Mouse (Mus musculus) hindbrain, embryonic 15.5 days (tissue): ENCODE results near the gene Tmsb10. TPM values are rescaled to one million over a fixed set of nuclear protein-coding genes. Genes with fewer than 3 reads are reported as not detected.

Experiments
- ATAC-seq: fragments of 200-750 bp; cut with Nextera tagmentation; 2 replicates; pipeline ENCODE4 v1.8.0; 2017; ENCODE audit warnings: low read depth, moderate number of reproducible peaks, moderate TSS enrichment; ENCODE audit not compliant: low FRiP score
- H3K27ac ChIP-seq: fragments of 300-500 bp; sonication (generic); replicated peaks from 2 replicates; pipeline ENCODE4 v1.5.1; 2015; ENCODE audit warnings: mild to moderate bottlenecking, inconsistent platforms
- H3K27me3 ChIP-seq: fragments of 300-500 bp; sonication (generic); 2 replicates; pipeline ENCODE4 v1.6.1; 2015; ENCODE audit warnings: control low read depth, inconsistent platforms
- H3K36me3 ChIP-seq: fragments of 300-500 bp; sonication (generic); 2 replicates; pipeline ENCODE4 v1.6.1; 2015; ENCODE audit warnings: control low read depth, inconsistent platforms
- H3K4me1 ChIP-seq: fragments of 300-500 bp; sonication (generic); replicated peaks from 2 replicates; pipeline ENCODE4 v1.6.1; 2015; ENCODE audit warnings: control low read depth, inconsistent platforms
- H3K4me2 ChIP-seq: fragments of 300-500 bp; sonication (generic); 2 replicates; pipeline ENCODE4 v1.6.1; 2015; ENCODE audit warnings: moderate library complexity, mild to moderate bottlenecking, inconsistent platforms
- H3K4me3 ChIP-seq: fragments of 300-500 bp; sonication (generic); 2 replicates; pipeline ENCODE4 v1.5.1; 2015; ENCODE audit warnings: mild to moderate bottlenecking, inconsistent platforms
- H3K9ac ChIP-seq: fragments of 300-500 bp; sonication (generic); 2 replicates; pipeline ENCODE4 v1.6.1; 2015; ENCODE audit warnings: inconsistent platforms
- H3K9me3 ChIP-seq: fragments of 300-500 bp; sonication (generic); 2 replicates; pipeline ENCODE4 v1.6.1; 2016; ENCODE audit warnings: control low read depth, inconsistent platforms
- WGBS: fragments of 180-500 bp; shearing (Covaris S2); methylation state at CpG from one replicate; pipeline ENCODE4 v1.1.7; 2015; 5-methylcytosine and 5-hydroxymethylcytosine counted together
- polyA plus RNA-seq: library from polyadenylated mRNA; unstranded; fragments of >200 nt; fragmentation: Nextera tagmentation; extraction: Ambion mirVana; gene quantifications from 2 replicates; pipeline ENCODE4 v1.2.1, GENCODE M21; 2015

Gene Tmsb10
- polyA plus RNA-seq, 1 experiment from 2014 or later = 4,870 TPM

DNA sequence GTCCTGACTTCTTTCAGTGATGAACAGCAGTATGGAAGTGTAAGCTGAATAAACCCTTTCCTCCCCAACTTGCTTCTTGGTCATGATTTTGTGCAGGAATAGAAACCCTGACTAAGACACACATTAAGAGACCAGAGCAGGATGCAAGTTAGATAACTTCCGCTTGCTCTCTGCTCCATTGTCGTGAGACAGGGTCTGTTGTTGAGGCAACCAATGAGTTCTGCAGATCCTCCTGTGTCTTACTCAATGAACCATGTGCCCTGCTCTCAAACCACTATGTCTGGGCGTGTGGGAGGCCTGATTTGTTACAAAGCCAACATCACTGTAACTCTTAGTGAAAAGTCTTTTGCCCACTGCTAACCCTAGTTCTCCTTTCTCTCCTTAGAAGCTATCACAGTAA lies 12.5 kb upstream of the Tmsb10 start:
- H3K9me3 ChIP-seq = no peaks in the 10 kb centered on the region
- no peak overlapping the region for H3K9ac ChIP-seq
- no peak overlapping the region for H3K4me3 ChIP-seq
- WGBS = 73% methylated on average over 3 of the region's 3 CpGs
- ATAC-seq = no peak
- H3K27me3 ChIP-seq = no peaks in the 10 kb centered on the region
- no peak overlapping the region for H3K4me2 ChIP-seq
- no peaks in the 10 kb centered on the region for H3K36me3 ChIP-seq
- no peaks in the 10 kb centered on the region for H3K4me1 ChIP-seq
- no peak overlapping the region for H3K27ac ChIP-seq

DNA sequence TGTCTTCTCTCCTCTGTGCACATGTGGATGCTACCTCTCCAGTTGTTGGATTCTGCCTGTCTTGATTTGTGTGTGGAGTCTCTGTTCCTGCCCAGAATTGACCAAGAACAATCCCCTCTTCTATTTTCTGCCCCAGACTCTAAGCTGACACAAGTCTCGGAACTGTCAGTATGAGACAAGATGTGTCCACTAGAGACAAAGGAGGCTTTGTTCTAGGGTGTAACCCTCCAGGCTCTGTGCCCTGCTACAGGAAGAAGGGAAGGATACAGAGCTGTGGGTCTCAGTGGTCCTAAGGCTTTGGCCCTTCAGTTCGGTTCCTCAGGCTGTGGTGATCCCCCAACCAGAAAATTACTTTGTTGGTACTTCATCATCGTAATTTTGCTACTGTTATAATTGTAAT lies 11.2 kb upstream of the Tmsb10 start:
- H3K4me2 ChIP-seq = no peak overlapping the region
- no peaks in the 10 kb centered on the region for H3K27me3 ChIP-seq
- H3K36me3 ChIP-seq = no peaks in the 10 kb centered on the region
- no peak overlapping the region for H3K4me3 ChIP-seq
- no peak overlapping the region for H3K9ac ChIP-seq
- WGBS = 62% methylated on average over 3 of the region's 3 CpGs
- no peak overlapping the region for H3K27ac ChIP-seq
- no peaks in the 10 kb centered on the region for H3K4me1 ChIP-seq
- ATAC-seq = no peak
- H3K9me3 ChIP-seq = no peaks in the 10 kb centered on the region

DNA sequence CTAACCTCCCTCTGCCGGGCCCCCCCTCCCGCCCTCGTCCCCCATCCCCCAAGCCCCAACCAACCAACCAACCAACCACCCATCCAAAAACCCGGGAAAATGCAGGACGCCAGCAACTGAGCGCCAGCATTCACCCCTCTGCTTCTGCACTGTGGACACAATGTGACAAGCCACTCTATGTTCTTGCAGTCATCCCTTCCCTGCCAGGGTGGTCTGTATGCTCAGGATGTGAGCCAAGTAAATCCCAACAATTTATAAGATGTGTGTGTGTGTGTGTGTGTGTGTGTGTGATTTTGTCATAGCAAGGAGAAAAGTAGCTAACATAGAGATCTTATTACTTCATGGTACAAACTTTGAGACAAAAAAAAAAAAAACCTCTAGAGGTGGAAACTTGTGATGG lies 6.7 kb upstream of the Tmsb10 start:
- H3K27ac ChIP-seq = no peak overlapping the region
- H3K4me1 ChIP-seq = no peaks in the 10 kb centered on the region
- 87% methylated on average over 6 of the region's 6 CpGs for WGBS
- no peak overlapping the region for H3K4me3 ChIP-seq
- no peaks in the 10 kb centered on the region for H3K27me3 ChIP-seq
- H3K36me3 ChIP-seq = no peaks in the 10 kb centered on the region
- H3K4me2 ChIP-seq = no peak overlapping the region
- no peaks in the 10 kb centered on the region for H3K9me3 ChIP-seq
- no peak for ATAC-seq
- H3K9ac ChIP-seq = no peak overlapping the region

DNA sequence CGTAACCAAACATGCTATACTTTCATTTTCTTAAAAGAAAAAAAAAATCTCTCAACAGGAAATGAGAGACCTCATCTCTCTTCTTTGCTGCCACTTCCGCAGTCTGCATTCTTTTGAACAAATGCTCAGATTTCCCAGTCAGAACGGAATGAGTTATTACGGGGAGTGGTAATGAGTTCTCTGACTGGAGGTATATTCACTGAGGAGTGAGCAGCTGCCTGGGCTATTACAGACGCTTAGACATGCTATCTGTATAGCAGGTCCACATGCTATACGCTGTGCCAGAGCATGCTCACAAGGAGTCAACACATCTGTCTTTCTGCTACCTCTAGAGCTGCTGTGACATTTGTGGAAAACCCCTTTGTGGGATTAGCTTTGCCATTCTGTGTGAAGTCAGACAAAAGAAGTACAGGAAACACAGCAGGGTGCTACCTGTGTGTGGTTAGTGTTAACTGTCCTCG lies 3.8 kb upstream of the Tmsb10 start:
- Histone ChIP-seq H3K4me3 (no peak overlapping the region), H3K4me2 (no peak overlapping the region), H3K36me3 (no peaks in the 10 kb centered on the region), H3K9ac (no peak overlapping the region), H3K27ac (no peak overlapping the region; the same call in 1 of the 2 replicates), H3K27me3 (no peaks in the 10 kb centered on the region), H3K9me3 (no peaks in the 10 kb centered on the region), H3K4me1 (peaks cover 7% of the 10 kb centered on the region; the same call in 1 of the 2 replicates)
- WGBS = 49% methylated on average over 7 of the region's 7 CpGs
- no peak for ATAC-seq

DNA sequence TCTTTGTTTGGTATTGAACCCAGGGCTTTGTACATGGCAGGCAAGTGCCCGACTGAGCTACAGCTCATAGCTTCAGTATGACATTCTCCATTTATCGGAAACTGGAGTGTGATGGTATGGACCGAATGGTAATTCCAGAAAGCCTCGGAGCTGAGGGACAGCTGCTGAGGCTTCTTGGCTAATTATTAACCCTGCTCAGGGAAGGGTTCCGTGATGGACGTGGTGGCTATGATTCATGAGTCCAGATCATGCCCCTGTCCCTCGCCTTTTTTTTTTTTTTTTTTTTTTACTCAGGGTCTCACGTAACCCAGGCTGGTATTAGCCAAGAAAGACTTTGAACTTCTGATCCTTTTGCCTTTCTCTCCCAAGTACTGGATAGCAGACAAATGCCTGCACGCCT lies 3.1 kb upstream of the Tmsb10 start:
- Histone ChIP-seq H3K4me3 (no peak overlapping the region), H3K9ac (no peak overlapping the region), H3K4me1 (peaks cover 7% of the 10 kb centered on the region; the same call in 1 of the 2 replicates), H3K4me2 (no peak overlapping the region), H3K36me3 (no peaks in the 10 kb centered on the region), H3K27me3 (no peaks in the 10 kb centered on the region), H3K27ac (no peak overlapping the region), H3K9me3 (no peaks in the 10 kb centered on the region)
- no peak for ATAC-seq
- 78% methylated on average over 9 of the region's 9 CpGs for WGBS

DNA sequence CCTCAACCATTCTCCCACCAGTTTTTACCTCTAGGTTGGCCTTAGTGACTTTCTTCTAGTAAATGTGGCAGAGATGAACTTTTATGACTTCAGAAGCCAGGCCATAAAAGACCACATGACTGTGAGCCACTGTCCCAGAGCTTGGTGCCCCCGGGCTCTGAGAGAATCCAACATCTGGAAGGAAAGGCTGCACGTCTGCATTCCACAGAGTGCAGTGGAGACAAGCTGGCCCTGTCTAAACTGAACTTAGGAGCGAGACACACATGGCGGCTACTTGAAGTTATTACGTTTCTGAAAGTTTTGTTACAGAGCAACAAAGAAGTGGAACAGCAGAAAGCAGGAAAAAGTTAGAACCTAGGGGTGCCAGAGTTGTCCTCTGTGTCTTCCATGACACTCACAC lies 2.1 kb upstream of the Tmsb10 start:
- no peaks in the 10 kb centered on the region for H3K36me3 ChIP-seq
- no peak for ATAC-seq
- H3K4me2 ChIP-seq = no peak overlapping the region
- peaks cover 12% of the 10 kb centered on the region for H3K4me1 ChIP-seq
- H3K4me3 ChIP-seq = no peak overlapping the region
- WGBS = 86% methylated on average over 5 of the region's 5 CpGs
- no peaks in the 10 kb centered on the region for H3K27me3 ChIP-seq
- H3K27ac ChIP-seq = no peak overlapping the region
- no peak overlapping the region for H3K9ac ChIP-seq
- no peaks in the 10 kb centered on the region for H3K9me3 ChIP-seq

DNA sequence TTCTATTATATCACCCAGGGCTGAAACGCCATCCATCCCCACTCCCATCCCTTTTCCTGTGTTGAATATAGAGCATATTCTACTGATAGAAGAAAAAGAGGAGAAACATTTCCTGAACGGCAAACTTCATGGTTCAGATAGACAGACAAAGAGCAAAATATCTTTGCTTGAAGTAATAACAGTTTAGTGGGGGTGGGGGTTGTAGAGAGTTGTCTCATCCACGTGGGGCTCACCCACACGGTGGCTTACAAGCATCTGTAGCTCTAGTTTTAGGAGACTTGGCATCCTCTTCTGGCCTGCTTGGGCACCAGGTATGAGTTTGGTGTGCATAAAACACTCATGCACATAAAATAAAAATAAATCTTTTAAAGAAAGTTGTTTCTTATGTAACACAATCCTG lies 627 bp upstream of the Tmsb10 start:
- Histone ChIP-seq H3K4me2 (peak overlapping the region; percentile 69), H3K9me3 (no peaks in the 10 kb centered on the region), H3K4me3 (peak overlapping the region; percentile 95), H3K4me1 (peaks cover 26% of the 10 kb centered on the region), H3K36me3 (no peaks in the 10 kb centered on the region), H3K27ac (peak overlapping the region; percentile 99), H3K9ac (peak overlapping the region; percentile 100), H3K27me3 (no peaks in the 10 kb centered on the region)
- 25% methylated on average over 4 of the region's 4 CpGs for WGBS
- ATAC-seq = no peak

DNA sequence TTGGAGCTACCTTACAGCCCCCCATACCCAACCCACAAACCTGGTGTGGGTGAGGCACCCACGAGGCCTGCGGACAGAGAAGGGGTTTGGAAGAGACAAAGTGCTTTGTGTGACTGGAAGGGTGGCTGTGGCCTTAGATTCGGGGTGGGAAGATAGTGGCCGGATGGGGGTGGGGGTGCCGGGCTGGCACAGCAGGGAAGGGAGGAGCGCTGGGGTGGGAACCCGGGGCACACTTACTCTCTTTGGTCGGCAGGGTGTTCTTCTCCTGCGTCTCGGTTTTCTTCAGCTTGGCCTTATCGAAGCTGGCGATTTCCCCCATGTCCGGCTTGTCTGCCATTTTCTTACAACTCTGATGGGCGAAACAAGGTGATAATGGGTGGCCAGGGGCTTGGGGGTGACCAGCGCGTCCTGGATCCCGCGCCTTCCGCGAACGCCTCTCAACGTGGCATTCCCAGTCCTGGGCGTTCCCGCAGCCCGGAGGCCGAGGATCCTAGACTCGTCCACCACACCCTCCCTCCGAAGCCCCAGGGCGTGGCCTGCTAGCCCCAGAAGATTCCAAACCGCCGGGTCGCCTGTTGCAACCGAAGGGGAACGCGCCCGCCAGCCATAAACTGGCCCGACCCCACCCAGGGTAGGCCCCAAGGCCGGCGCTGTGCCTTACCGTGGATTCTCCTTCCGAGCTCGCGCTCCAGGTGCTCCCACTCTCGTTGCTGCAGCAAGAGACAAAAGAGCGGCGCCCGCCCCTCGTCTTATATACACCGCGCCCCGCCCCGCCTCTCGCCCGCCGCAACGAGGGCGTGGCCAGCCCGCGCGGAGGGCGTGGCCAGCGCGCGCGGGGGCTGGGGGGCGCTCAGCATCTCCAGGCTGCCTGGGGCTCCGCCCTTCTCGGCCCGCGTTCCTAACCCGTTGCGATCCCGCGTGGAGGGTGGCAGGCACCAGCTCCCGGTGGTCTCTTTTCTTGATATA lies 589 bp downstream of the Tmsb10 start:
- peak overlapping the region; percentile 99 for H3K27ac ChIP-seq
- H3K36me3 ChIP-seq = no peaks in the 10 kb centered on the region
- WGBS = under 1% methylated on average over 65 of the region's 75 CpGs
- peak overlapping the region; percentile 69 for H3K4me2 ChIP-seq
- peak overlapping the region; percentile 100 for H3K9ac ChIP-seq
- H3K9me3 ChIP-seq = no peaks in the 10 kb centered on the region
- peak; percentile 89 for ATAC-seq
- H3K4me1 ChIP-seq = peaks cover 26% of the 10 kb centered on the region
- no peaks in the 10 kb centered on the region for H3K27me3 ChIP-seq
- peak overlapping the region; percentile 95 for H3K4me3 ChIP-seq

DNA sequence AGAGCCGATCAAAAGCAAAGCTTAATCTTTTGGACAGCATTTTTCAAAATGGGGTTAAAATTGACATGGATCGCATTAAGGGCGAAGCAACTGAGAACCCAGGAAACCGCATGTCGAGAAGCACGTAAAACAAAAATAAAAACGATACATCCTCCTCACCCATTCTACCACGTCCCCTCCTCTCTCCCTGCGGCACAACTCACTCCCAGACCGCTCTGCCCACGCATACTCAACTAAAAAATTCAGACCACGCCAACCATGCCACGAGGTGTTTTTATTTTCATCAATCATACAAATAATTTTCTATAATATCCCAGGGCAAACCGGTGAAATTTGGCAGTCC lies 1.5 kb downstream of the Tmsb10 start:
- Histone ChIP-seq H3K4me1 (peaks cover 26% of the 10 kb centered on the region), H3K4me2 (peak overlapping the region; percentile 69), H3K27ac (peak overlapping the region; percentile 99), H3K36me3 (no peaks in the 10 kb centered on the region), H3K27me3 (no peaks in the 10 kb centered on the region), H3K9me3 (no peaks in the 10 kb centered on the region), H3K9ac (peak overlapping the region; percentile 100), H3K4me3 (peak overlapping the region; percentile 95)
- ATAC-seq = no peak
- WGBS = under 1% methylated on average over 14 of the region's 14 CpGs

DNA sequence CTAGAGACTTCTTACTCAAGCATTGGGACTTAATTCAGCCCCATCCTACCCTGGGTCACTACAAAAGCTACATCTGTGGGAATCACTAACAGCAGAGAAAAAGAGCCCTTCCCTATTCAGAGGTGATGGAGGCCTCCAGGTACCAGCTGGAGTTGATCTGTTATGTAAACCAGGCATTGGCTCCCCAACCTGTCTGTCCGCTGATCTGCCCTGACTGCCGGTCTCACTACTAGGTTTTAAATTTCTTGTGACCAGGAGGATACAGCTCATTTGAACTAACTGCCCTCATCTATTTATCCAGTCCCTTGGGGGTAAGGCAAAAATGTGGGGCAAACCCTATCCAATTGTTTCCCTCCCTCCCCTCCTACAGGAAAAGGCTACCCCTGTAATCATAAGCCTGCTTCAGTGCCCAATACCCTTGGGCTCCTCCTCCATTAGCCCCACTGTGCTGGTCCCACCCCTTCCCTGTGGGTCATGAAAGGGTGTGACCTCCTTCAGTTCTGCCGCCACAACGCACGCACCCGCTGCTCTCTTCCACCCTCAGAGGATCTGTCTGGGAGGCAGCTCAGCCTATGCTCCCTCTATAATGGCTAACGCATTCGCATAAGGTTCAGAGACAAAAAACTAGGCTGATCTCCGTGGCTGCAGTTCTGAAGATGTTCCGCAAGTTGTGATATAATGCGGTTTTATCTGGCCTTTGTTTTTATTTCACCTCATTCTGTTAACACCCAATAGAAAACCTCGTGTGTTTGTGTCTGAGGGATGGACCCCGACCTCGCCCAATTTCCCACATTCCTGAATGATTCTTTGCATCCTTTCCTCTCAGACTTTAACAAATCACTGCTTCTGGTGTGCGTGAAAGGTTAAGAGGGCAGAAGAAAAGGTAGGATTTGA lies 2.1 kb downstream of the Tmsb10 start:
- peak; percentile 55; the same call in 1 of the 2 replicates for ATAC-seq
- Histone ChIP-seq H3K4me2 (peak overlapping the region; percentile 69), H3K27me3 (no peaks in the 10 kb centered on the region), H3K4me1 (peaks cover 26% of the 10 kb centered on the region), H3K9ac (peak overlapping the region; percentile 100), H3K4me3 (peak overlapping the region; percentile 95), H3K9me3 (no peaks in the 10 kb centered on the region), H3K36me3 (no peaks in the 10 kb centered on the region), H3K27ac (peak overlapping the region; percentile 99)
- 2% methylated on average over 15 of the region's 15 CpGs for WGBS

DNA sequence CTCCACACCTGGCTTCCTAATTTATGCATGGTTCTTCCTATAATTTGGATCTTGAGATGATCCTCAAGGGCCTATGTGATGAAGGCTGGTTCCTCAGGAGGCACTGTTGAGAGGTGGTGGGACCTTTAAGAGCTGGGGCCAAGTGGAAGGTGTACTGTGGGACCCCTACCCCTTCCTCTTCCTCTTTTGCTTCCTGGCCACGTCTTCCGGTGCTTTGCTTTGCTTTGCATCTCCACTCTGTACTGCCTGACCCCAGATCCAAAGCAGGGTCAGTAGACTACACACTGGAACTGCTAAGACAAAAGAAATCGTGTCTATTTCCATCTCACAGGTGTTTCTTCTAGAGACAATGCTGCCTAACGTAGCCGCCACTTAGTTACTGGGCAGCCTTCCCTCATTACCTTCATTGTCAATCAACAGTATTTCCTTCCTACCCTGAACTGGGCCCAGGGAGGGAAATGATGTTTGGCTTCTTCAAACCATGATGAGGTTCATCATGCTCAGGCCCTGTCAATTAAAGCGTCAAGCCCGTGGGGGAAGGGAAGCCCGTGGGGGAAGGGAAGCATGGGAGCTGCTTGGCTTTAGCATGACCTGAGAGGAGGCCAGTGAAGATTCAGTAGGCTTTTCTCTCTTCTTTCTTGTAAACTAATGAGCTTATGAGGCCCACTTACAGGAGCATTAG lies 2.9 kb downstream of the Tmsb10 start:
- Histone ChIP-seq H3K27me3 (no peaks in the 10 kb centered on the region), H3K9ac (peak overlapping the region; percentile 100), H3K4me2 (peak overlapping the region; percentile 69), H3K9me3 (no peaks in the 10 kb centered on the region), H3K4me3 (peak overlapping the region; percentile 95), H3K36me3 (no peaks in the 10 kb centered on the region), H3K4me1 (peaks cover 26% of the 10 kb centered on the region), H3K27ac (peak overlapping the region; percentile 99)
- WGBS = 33% methylated on average over 8 of the region's 8 CpGs
- no peak for ATAC-seq
